Mouse (Mus musculus) liver, embryonic 16.5 days (tissue): Measurements from ENCODE around the gene Crb3. TPM values are rescaled to one million over a fixed set of nuclear protein-coding genes. Genes with fewer than 3 reads are reported as not detected.

Experiments used
- ATAC-seq: fragments of 200-750 bp; cut with Nextera tagmentation; 2 replicates; pipeline ENCODE4 v1.8.0; 2017; ENCODE audit warnings: low read depth, mild to moderate bottlenecking, moderate number of reproducible peaks, moderate library complexity
- H3K27ac ChIP-seq: fragments of 300-500 bp; sonication (generic); 2 replicates; pipeline ENCODE4 v1.5.1; 2014; ENCODE audit warnings: mild to moderate bottlenecking, low read length
- H3K27me3 ChIP-seq: fragments of 300-500 bp; sonication (generic); 2 replicates; pipeline ENCODE4 v1.6.1; 2014; ENCODE audit warnings: low read depth, low read length, mixed read lengths; ENCODE audit not compliant: control insufficient read depth, insufficient read depth
- H3K36me3 ChIP-seq: fragments of 300-500 bp; sonication (generic); 2 replicates; pipeline ENCODE4 v1.6.1; 2014; ENCODE audit warnings: mild to moderate bottlenecking; ENCODE audit not compliant: control insufficient read depth, insufficient read depth
- H3K4me1 ChIP-seq: fragments of 300-500 bp; sonication (generic); 2 replicates; pipeline ENCODE4 v1.6.1; 2014; ENCODE audit warnings: low read depth, low read length, mixed read lengths; ENCODE audit not compliant: control insufficient read depth
- H3K4me2 ChIP-seq: fragments of 300-500 bp; sonication (generic); 2 replicates; pipeline ENCODE4 v1.6.1; 2014; ENCODE audit warnings: low read depth, low read length, mixed read lengths
- H3K4me3 ChIP-seq: fragments of 300-500 bp; sonication (generic); 2 replicates; pipeline ENCODE4 v1.5.1; 2014; ENCODE audit warnings: low read depth, mild to moderate bottlenecking, low read length
- H3K9ac ChIP-seq: fragments of 300-500 bp; sonication (generic); 2 replicates; pipeline ENCODE4 v1.6.1; 2014; ENCODE audit warnings: low read depth, low read length
- H3K9me3 ChIP-seq: fragments of 300-500 bp; sonication (generic); replicated peaks from 2 replicates; pipeline ENCODE4 v1.6.1; 2016; ENCODE audit warnings: low read length; ENCODE audit not compliant: control insufficient read depth
- WGBS: fragments of 180-500 bp; shearing (Covaris S2); extraction: QIAGEN DNeasy Blood & Tissue Kit; methylation state at CpG from one replicate; pipeline ENCODE4 v1.1.7; 2014; ENCODE audit not compliant: insufficient replicate concordance; 5-methylcytosine and 5-hydroxymethylcytosine counted together
- polyA plus RNA-seq: library from polyadenylated mRNA; unstranded; fragments of >200 nt; fragmentation: Nextera tagmentation; extraction: Ambion mirVana; gene quantifications from 2 replicates; pipeline ENCODE4 v1.2.1, GENCODE M21; 2015

The Crb3 gene
- polyA plus RNA-seq, 1 experiment from 2014 or later = 13.1 TPM

DNA sequence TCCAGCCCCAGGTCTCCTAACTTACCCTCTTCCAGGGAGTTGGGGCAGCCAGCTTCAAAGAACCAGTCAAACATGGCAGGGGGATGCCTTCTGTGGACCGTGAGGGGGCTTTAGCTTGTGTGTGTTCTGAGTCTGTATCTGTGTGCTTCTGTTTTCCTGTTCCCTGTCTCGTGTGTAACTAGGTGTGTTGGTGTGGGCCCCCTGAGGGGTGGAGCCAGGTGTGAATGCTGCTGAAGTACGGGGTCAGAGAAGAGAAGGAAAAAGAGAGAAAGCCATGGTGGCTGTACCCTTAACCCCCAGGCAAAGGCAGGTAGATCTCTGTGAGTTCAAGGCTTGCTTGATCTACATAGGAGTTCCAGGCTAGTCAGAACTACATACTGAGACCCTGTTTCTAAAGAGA is 18.0 kb downstream of the Crb3 start:
- no peak overlapping the region for H3K4me2 ChIP-seq
- H3K9me3 ChIP-seq = no peaks in the 10 kb centered on the region
- ATAC-seq = no peak
- H3K4me1 ChIP-seq = no peaks in the 10 kb centered on the region
- no peaks in the 10 kb centered on the region for H3K27me3 ChIP-seq
- H3K27ac ChIP-seq = no peak overlapping the region
- H3K36me3 ChIP-seq = no peaks in the 10 kb centered on the region
- no peak overlapping the region for H3K4me3 ChIP-seq
- 30% methylated on average over 3 of the region's 3 CpGs for WGBS
- H3K9ac ChIP-seq = no peak overlapping the region

DNA sequence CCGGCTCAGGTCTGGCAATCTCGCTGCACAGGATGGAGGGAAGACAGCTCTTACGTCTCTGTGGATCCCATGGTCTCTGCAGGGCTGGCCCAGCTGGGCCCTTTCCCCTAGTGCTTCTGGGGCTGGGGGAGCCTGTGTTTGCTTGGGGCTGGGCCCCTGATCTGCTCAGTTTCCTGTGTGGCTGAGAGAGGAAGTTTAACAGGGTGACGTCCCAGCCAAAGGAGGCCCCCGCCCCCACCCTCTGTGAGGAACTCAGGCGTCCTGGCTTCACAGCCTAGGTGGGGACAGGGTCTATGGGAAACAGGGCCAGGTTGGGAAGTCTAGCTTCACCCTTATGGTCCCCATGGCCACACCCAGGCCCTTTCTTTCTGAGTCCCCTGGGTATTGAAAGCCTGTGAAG is 19.4 kb downstream of the Crb3 start, which contains the start of gene Dennd1c:
Dennd1c (minus strand) TSS at position 179 of the 400 bp plus-strand sequence.
- H3K4me2 ChIP-seq = 0 out of 2 replicates have a peak within 1 kb of the TSS, but pooled peaks have one; percentile 25
- no peaks in the 10 kb centered on the region for H3K4me1 ChIP-seq
- no peak within 1 kb of the TSS for H3K27ac ChIP-seq
- no peaks in the 10 kb centered on the region for H3K36me3 ChIP-seq
- no peaks in the 10 kb centered on the region for H3K9me3 ChIP-seq
- ATAC-seq = peak; percentile 65
- no peaks in the 10 kb centered on the region for H3K27me3 ChIP-seq
- H3K4me3 ChIP-seq = peak within 1 kb of the TSS; percentile 16
- peak within 1 kb of the TSS; percentile 17; the same call in 1 of the 2 replicates for H3K9ac ChIP-seq
- 14% methylated on average over 6 of the region's 6 CpGs for WGBS

DNA sequence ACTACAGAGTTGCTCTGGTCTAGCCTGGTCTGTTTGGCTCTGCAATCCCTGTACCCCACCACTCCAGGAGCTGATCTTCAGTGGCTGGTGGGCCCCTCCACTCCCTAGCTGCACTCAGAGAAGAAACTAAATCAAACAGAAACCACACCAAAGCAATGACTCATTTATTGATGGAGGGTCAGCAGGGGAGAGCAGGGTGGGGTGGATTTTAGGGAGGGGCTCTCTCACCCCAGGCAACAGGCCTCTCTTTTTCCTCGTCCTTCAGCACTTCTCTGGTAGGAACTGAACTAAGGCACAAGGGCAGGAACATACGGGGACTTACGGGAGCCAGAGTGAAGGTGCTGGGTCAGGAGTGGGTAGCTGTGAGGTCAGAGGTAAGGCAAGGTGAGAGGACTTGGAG is 21.0 kb downstream of the Crb3 start:
- H3K4me3 ChIP-seq = no peak overlapping the region
- H3K27ac ChIP-seq = no peak overlapping the region
- H3K4me2 ChIP-seq = no peak overlapping the region
- H3K9ac ChIP-seq = no peak overlapping the region
- H3K36me3 ChIP-seq = no peaks in the 10 kb centered on the region
- ATAC-seq = no peak
- no peaks in the 10 kb centered on the region for H3K4me1 ChIP-seq
- no peaks in the 10 kb centered on the region for H3K9me3 ChIP-seq
- H3K27me3 ChIP-seq = no peaks in the 10 kb centered on the region
- 49% methylated on average over 3 of the region's 3 CpGs for WGBS

DNA sequence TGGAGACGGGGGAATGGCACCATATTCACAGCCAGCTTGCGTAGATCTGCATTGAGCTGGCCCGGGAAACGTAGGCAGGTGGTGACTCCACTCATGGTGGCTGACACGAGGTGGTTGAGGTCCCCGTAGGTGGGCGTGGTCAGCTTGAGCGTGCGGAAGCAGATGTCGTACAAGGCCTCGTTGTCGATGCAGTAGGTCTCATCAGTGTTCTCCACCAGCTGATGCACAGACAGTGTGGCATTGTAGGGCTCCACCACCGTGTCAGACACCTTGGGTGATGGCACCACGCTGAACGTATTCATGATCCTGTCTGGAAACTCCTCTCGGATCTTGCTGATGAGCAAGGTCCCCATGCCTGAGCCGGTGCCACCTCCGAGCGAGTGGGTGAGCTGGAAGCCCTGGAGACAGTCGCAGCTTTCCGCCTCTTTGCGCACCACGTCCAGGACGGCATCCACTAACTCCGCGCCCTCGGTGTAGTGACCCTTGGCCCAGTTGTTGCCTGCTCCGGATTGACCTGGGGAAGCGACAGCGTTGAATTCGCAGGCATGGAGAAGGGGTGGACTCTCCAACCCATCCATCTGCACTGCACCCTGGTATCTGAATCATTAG is 22.4 kb downstream of the Crb3 start:
- Histone ChIP-seq H3K4me3 (no peak overlapping the region), H3K36me3 (no peaks in the 10 kb centered on the region), H3K27ac (no peak overlapping the region), H3K9ac (no peak overlapping the region), H3K27me3 (no peaks in the 10 kb centered on the region), H3K4me1 (no peaks in the 10 kb centered on the region), H3K9me3 (no peaks in the 10 kb centered on the region), H3K4me2 (no peak overlapping the region)
- 81% methylated on average over 31 of the region's 31 CpGs for WGBS
- no peak for ATAC-seq

DNA sequence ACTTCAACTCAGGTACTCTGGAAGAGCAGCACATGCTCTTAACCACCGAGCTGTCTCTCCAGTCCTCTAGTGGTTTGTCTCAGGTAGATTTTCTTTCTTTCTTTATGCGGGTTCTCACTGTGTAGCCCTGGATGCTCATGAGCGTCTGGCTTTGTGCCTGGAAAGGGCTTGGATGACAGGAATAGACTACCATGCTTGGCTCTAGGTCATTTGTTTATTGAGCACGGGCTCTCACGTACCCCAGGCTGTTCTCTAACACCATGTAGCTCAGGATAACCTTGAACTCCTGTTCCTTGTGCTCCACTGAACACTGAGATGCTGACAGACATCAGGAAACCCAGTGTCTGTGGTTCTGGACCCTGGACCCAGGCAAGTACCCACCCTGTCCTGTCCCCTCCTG is 23.6 kb downstream of the Crb3 start:
- H3K4me3 ChIP-seq = no peak overlapping the region
- H3K36me3 ChIP-seq = no peaks in the 10 kb centered on the region
- H3K27ac ChIP-seq = no peak overlapping the region
- 65% methylated on average over 5 of the region's 5 CpGs for WGBS
- ATAC-seq = no peak
- peaks cover 9% of the 10 kb centered on the region for H3K27me3 ChIP-seq
- no peaks in the 10 kb centered on the region; the same call in 1 of the 2 replicates for H3K4me1 ChIP-seq
- H3K4me2 ChIP-seq = no peak overlapping the region
- H3K9ac ChIP-seq = no peak overlapping the region
- no peaks in the 10 kb centered on the region for H3K9me3 ChIP-seq

DNA sequence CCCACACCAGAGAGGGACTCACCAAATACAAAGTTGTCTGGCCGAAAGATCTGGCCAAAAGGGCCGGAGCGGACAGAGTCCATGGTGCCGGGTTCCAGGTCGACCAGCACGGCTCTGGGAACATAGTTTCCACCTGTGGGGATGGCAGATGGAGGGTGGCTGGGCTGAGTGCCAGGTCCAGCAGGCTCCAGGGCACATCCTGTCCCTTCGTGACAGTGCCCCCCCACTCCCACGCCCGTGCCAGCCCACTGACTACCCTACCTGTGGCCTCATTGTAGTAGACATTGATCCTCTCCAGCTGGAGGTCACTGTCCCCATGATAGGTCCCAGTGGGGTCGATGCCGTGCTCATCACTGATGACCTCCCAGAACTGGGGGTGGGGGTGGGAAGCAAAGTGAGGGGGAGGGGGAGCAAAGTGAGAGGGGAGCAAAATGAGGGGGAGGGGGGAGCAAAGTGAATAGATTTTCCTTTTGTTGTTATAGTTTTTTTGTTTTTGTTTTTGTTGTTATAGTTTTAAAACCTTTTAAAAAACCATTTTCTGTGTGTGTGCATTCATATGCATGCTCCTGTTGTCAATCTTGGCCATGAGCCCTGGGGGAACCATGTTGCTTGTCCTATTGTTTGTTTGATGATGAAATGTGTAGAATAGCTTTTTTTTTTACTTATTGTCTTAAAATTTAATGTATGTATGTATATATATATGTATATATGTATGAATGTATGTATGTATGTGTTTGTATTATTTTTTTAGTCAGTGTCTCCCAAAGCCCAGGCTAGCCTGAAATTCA is 27.3 kb downstream of the Crb3 start:
- Histone ChIP-seq H3K4me2 (no peak overlapping the region), H3K36me3 (no peaks in the 10 kb centered on the region), H3K9me3 (no peaks in the 10 kb centered on the region), H3K4me3 (no peak overlapping the region), H3K4me1 (no peaks in the 10 kb centered on the region; the same call in 1 of the 2 replicates), H3K9ac (no peak overlapping the region), H3K27me3 (peaks cover 18% of the 10 kb centered on the region), H3K27ac (no peak overlapping the region)
- WGBS = 76% methylated on average over 11 of the region's 11 CpGs
- ATAC-seq = no peak

DNA sequence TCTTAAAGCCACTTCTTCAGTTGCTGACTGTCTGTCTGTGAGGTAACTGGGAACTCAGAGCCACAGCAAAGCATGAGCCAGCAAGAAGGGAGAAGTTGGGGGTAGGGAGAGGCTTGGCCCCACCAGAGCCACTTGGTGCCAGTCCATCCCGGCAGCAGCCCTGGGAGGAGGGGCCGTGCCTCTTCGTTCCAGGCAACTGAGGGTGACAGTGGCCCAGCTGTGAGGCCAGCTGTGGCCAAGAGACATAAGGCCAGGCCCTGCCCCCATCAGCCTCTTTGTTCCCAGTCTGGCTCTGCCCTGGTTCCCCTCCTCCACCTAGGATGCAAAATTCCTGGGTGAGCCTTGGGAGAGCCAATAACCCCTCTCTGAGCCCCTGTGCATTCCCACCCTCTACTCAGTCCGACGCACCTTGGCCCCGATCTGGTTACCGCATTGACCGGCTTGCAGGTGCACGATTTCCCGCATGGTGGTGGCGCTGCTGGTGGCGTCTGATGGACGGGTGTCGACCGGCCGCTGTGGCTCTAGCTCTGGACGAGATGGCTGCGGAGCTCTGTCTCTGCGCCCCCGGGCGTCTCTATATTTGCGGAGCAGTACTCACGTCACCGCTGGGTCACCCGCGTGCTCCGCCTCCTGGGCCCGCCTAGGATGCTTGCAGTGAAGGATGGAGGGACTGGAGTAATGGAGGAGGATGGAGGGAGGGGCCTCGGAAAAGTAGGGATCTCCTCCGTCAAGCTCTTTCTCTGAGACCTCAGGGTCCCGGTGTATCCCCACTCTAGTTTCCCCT is 28.3 kb downstream of the Crb3 start, which contains the start of gene Tubb4a:
Tubb4a (minus strand) TSS at position 734 of the 784 bp plus-strand sequence.
- no peaks in the 10 kb centered on the region for H3K36me3 ChIP-seq
- ATAC-seq = peak; percentile 27; the same call in 1 of the 2 replicates
- 2% methylated on average over 31 of the region's 31 CpGs for WGBS
- H3K9ac ChIP-seq = no peak within 1 kb of the TSS
- peaks cover 18% of the 10 kb centered on the region for H3K27me3 ChIP-seq
- H3K4me2 ChIP-seq = no peak within 1 kb of the TSS
- no peak within 1 kb of the TSS for H3K27ac ChIP-seq
- no peaks in the 10 kb centered on the region; the same call in 1 of the 2 replicates for H3K4me1 ChIP-seq
- no peaks in the 10 kb centered on the region for H3K9me3 ChIP-seq
- no peak within 1 kb of the TSS for H3K4me3 ChIP-seq

DNA sequence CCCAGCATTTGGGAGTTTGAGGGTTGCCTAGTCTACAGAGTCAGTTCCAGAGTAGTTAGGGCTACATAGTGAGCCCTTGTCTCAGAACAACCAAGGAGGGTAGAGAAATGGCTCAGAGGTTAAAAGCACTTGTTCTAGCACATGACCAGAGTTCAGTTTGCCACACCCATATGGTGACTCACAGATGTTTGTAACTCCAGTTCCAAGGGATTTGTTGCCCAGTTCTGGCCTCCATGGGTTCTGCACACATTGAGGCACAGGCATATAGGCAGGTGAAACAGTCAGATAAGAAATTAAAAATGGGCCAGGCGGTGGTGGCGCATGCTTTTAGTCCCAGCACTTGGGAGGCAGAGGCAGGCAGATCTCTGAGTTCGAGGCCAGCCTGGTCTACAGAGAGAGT is 35.3 kb downstream of the Crb3 start:
- H3K9ac ChIP-seq = no peak overlapping the region
- no peak overlapping the region for H3K27ac ChIP-seq
- H3K36me3 ChIP-seq = no peaks in the 10 kb centered on the region
- H3K9me3 ChIP-seq = no peaks in the 10 kb centered on the region
- no peak overlapping the region for H3K4me2 ChIP-seq
- H3K4me3 ChIP-seq = no peak overlapping the region
- no peaks in the 10 kb centered on the region; the same call in none of the 2 replicates for H3K4me1 ChIP-seq
- no peak for ATAC-seq
- peaks cover 3% of the 10 kb centered on the region; the same call in 1 of the 2 replicates for H3K27me3 ChIP-seq
- 54% methylated on average over 3 of the region's 3 CpGs for WGBS
